Mouse (Mus musculus) adrenal gland (tissue): Measurements from ENCODE around the gene Itk.

Experiments
- intact Hi-C: fragments of 180-260 bp; cut with DNase I; formaldehyde crosslinking; loops from one replicate; pipeline ENCODE4 v1.15.1; 2025

Itk gene

GRCm38 (mm10) chr11:46309111-46309741, 80.1 kb downstream of the Itk start:
- intact Hi-C loops: no loop called here

- intact Hi-C loops: no loop called here
Observed at GRCm38 (mm10) chr11:46308271-46308974, 80.9 kb downstream of the Itk start.

DNA sequence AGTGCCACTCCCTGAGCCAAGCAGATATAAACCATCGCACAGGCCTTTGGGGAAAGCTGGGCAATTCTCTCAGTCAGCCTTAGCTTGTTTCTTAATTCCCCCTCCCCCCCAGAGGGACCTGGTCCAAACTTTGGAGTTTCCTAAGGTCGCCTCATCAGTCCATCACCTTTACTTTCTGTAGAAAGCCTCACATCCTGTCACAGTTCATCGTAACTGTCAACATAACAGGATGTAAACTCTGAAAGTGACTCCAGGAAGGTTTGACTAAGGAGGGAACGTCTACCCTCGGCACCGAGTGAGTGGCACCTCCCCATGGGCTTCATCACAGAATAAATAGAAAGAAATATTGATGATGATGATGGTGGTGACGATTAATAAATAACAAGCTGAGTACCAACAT, 81.5 kb downstream of the Itk start:
- intact Hi-C loops: no loop called here

DNA sequence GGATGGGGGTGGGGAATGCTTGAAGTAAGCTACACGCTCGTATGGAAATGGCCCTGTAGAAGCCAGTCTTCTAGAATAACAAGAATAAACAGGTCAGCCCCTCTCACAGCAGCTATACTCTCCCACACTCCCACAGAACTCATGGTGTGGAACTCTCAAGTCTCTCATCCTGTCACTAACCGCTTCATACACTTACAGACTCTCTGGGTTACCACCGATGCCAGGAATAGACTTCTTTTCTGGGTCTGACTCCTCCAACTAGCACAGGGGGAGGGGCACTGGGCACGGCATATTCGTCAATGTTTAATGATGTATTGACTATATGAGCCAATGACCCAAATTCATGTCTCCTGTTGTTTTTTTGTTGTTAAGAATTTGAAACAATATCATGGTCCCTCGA, 82.5 kb downstream of the Itk start:
- intact Hi-C loops: no loop called here

DNA sequence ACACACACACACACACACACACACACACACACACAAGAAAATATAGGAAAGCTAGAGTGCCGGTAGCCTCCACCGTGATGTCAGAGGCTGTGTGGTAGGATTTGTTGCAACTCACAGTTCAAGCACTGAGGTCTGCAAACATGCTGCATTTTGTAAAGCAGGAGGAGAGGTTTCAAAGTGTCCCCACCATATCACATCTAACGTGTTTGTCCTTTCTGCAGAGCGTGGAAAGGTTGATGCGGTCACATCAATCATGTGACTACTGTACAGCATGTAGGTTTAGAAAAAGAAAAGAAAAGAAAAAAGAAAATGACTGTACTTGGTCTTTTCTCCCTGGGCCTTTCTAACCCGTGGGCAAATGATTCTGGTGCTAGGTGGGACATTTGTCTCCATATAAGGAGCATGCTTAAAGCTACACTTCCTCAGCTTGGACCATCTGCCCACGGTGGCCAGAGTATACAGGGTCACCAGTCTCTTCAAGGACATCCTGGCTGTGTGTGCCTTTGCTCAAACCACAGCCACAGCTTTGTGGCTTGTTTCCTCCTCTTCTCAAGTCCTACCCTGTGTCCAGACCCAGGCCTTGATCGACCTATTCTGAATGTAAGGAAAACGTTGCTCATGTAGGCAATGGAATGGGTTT, 83.3 kb downstream of the Itk start:
- intact Hi-C loops: no loop called here

DNA sequence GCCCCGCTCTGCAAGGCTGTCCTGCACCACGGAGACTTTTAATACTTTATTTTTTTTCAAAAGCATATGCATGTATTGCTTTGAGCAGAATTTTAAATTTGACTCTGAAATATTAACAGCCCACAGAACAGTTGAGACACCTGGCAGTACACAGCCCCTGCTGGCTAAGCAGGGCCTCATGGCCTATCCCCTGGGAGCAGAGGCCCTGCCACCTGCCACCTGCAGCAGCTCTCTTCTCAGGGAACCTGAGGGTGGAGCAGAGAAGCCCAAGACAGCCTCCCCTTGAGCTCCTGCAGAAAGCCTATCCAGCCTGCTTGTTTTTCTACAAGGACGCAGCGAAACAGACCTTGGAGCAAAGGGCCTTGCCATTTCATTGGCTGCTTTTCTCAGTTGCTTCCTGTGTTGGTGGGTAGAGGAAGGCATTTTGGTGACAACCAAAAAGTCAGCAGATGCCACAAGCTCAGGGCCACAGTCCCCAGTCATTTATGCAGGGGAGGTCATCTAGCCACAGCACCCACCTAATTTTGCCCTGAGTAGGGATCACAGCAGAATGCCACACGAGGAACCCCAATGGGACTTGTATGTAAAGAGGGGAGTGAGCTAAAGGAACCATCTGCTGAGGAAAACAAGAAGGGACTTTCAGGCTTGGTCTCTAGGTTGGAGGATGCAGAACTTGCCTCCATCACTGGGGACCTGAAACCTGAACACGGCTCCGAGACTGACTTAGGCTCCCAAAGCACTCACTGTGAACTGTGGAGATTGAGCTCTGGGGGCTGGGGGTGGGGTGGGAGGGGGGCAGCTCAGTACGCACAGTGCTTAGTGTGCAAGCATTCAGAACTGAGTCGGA, 84.2 kb downstream of the Itk start:
- intact Hi-C loops: no loop called here

- intact Hi-C loops: no loop called here
Observed at GRCm38 (mm10) chr11:46304093-46304492, 85.2 kb downstream of the Itk start.

GRCm38 (mm10) chr11:46302471-46302870, 86.8 kb downstream of the Itk start:
- intact Hi-C loops: no loop called here

DNA sequence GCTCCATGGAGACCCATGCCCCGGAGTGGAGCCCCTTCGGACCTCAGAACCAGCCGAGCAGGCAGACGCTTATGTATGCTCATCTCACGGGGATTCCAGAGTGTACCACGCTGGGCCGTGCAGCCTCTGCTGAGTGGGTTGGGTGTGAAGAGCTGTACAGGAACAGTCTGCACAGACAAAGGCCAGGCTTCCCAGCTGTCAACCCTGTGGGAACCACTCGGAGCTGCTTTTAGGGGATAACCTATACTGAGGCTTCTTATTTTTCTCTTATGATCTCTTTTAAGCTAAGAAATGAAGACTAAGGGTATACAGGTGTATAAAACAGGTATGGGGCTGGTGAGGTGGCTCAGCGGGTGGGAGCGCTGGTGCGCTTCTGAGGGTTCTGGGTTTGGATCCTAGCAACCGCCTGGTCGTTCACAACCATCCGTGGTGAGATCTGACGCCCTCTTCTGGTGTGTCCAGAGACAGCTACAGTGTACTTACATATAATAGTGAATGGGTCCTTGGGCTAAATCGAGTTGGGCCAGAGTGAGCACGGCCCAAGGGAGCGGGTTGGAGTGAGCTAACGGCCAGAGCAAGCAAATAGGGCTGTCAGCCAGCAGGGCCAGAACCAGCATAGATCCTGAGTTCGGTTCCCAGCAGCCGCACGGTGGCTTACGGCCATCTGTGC, 87.6 kb downstream of the Itk start:
- intact Hi-C loops: no loop called here

DNA sequence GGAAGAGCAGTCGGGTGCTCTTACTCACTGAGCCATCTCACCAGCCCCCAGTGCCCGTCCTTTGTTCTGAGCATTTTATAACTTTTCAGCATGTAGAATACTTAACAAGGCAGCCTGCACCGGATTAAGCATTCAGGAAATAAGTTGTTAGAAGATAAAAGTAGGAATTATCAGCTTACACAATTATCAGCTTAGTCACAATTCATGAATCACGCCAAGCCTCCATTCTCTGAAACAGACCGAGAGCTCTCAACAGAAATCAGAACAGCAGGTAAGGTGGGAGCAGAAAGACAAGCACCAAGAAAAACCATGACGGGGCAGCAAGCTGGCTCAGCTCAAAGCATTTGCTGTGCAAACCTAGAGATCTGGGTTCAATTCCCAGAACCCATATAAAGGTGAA, 89.4 kb downstream of the Itk start:
- intact Hi-C loops: no loop called here

GRCm38 (mm10) chr11:46298889-46299785, 90.2 kb downstream of the Itk start:
- intact Hi-C loops: no loop called here

GRCm38 (mm10) chr11:46294390-46294789, 94.9 kb downstream of the Itk start:
- intact Hi-C loops: no loop called here

DNA sequence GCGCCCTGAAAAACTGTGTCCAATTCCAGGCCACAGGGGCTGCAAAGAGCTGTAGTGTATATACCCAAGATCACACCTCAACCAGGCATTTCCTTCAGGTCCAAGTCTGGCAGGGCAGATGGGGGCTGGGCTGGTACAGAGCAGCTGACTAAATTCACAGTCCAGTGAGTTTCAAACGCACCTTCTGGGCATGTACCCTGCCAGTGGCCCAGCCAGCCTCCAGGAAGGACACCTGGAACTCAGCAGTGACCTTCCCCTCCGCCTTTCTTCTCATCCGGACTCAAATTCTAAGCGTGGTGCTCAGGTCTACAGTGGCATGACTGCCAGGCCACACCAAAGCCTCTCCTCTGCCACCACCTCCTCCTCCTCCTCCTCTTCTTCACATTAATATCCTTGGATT, 95.8 kb downstream of the Itk start:
- intact Hi-C loops: no loop called here

DNA sequence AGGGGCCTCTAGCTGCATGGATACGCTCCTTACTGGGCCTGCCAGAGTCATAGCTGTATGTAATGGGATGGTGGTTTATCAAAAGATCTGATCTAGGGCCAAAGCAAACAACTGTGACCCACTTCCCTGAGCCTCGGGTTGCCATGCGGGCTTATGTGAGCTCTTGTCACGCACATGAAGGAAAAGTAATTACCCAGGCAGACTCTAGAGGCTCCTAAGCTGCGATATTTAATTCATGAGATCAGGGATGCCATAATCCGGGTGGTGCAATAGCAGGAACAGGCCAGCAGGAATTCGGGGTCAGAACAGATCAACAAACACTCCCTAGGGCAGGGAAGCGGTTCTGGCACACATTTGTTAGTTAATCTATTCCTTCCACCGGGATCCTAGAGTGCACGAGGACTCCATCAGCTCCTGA, 98.3 kb downstream of the Itk start:
- intact Hi-C loops: no loop called here

GRCm38 (mm10) chr11:46289561-46289960, 99.8 kb downstream of the Itk start:
- intact Hi-C loops: no loop called here

DNA sequence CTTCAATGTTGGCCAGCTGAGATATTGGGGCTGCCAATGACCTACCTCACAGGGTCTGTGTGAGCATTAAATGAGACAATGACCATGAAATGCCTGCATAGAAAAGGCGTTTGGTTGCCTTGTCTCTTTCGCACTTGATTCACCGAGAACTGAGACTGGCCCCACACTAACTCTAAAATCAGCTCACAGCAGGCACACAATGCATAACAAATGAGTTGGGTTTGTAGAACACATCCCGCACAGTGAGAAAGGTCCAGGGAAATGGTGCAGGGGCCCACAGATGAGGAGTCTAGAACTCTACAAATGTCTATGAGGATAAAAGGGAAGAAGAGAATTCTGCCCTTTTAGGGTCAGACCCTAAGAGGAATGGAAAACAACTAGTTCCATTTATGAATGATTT, 100.3 kb downstream of the Itk start:
- intact Hi-C loops: no loop called here

DNA sequence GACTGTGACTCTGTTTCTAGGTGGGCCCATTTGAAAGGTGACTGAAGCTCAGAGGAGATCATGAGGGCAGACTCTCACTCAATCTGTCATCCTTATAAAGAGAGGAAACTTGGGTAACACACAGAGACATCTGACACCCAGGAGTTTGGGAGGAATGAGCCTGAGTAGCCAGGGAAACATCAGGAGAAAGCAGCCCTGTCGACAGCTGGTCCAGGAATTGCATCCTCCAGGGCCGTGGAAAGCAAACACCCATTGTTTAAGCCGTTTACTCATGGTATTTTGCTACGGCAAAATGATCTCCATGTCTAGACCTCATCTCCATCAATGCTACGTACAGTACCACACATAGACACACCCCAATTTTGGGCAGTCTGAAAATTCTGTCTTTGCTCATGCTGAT, 101.2 kb downstream of the Itk start:
- intact Hi-C loops: no loop called here

DNA sequence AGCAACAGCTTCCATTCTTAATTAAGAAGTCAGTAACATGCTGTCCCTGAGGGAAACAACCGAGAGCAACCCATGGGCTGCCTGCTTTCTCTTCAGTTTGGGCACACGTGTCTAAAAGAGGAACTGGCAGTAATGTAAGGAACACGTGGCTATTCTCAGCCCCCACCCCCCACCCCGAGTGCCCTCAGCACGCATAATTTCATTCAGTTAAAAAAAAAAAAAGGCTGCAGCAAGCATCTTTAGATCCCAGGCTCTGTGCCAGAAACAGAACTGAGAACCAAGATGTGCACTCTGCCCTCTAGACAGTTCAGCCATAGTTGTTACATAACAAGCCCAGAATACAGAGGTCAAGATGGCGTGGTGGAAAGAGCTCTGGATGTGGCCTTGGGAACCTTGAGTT, 102.5 kb downstream of the Itk start:
- intact Hi-C loops: no loop called here

GRCm38 (mm10) chr11:46283800-46284199, 105.5 kb downstream of the Itk start:
- intact Hi-C loops: no loop called here

- intact Hi-C loops: no loop called here
Observed at GRCm38 (mm10) chr11:46282612-46283011, 106.7 kb downstream of the Itk start.
